Mouse (Mus musculus) liver, adult 2 months (tissue): ENCODE measurements around the gene 1810055G02Rik. TPM values are rescaled to one million over a fixed set of nuclear protein-coding genes. Genes with fewer than 3 reads are reported as not detected.

ENCODE experiments used
- DNase-seq: peaks from one replicate; pipeline ENCODE4 v3.0.0-alpha.2; 2011; ENCODE audit warnings: low read depth, low spot score; ENCODE audit errors: extremely low read depth
- H3K27ac ChIP-seq: fragments of 200-500 bp; replicated peaks from 2 replicates; pipeline ENCODE4 v1.5.1; 2012; ENCODE audit warnings: low read depth, mild to moderate bottlenecking, control low read depth, inconsistent platforms, low read length; ENCODE audit not compliant: insufficient read depth
- H3K27me3 ChIP-seq: fragments of 200-500 bp; 2 replicates; pipeline ENCODE4 v1.6.1; 2012; ENCODE audit warnings: mild to moderate bottlenecking, moderate library complexity, low read length, inconsistent platforms; ENCODE audit not compliant: control insufficient read depth, insufficient read depth
- H3K36me3 ChIP-seq: fragments of 200-500 bp; 2 replicates; pipeline ENCODE4 v1.6.1; 2012; ENCODE audit warnings: low read length, inconsistent platforms; ENCODE audit not compliant: control insufficient read depth, insufficient read depth
- H3K4me1 ChIP-seq: fragments of 200-500 bp; 2 replicates; pipeline ENCODE4 v1.6.1; 2011; ENCODE audit warnings: low read length; ENCODE audit not compliant: control insufficient read depth, insufficient read depth
- H3K4me3 ChIP-seq: fragments of 200-500 bp; 2 replicates; pipeline ENCODE4 v1.5.1; 2011; ENCODE audit warnings: low read depth, mild to moderate bottlenecking, control low read depth, low read length, moderate library complexity; ENCODE audit not compliant: insufficient read depth
- H3K79me2 ChIP-seq: fragments of 200-500 bp; 2 replicates; pipeline ENCODE4 v1.6.1; 2012; ENCODE audit warnings: inconsistent platforms, mild to moderate bottlenecking, low read length, moderate library complexity; ENCODE audit not compliant: control insufficient read depth, insufficient read depth
- H3K9ac ChIP-seq: fragments of 200-500 bp; 2 replicates; pipeline ENCODE4 v1.6.1; 2012; ENCODE audit warnings: low read depth, mild to moderate bottlenecking, control low read depth, inconsistent platforms, low read length
- CTCF ChIP-seq: fragments of 200-500 bp; IDR thresholded peaks from 2 replicates; pipeline ENCODE4 v1.5.1; 2011; ENCODE audit warnings: low read depth, low read length, control low read depth
- POLR2A ChIP-seq: fragments of 200-500 bp; IDR thresholded peaks from 2 replicates; pipeline ENCODE4 v1.6.1; 2011; ENCODE audit warnings: low read length, control low read depth; ENCODE audit not compliant: insufficient read depth; ENCODE audit errors: extremely low read depth
- WGBS: fragments of 180-500 bp; shearing (Covaris S2); methylation state at CpG from one replicate; pipeline ENCODE4 v1.1.7; 2018; 5-methylcytosine and 5-hydroxymethylcytosine counted together
- polyA plus RNA-seq: library from polyadenylated mRNA; depleted of rRNA; stranded (reverse); fragments of >200 nt; gene quantifications from 2 replicates; pipeline ENCODE4 v1.2.3, GENCODE M21; 2012
- total RNA-seq: library from RNA; depleted of rRNA; stranded (reverse); fragments of >200 nt; gene quantifications from 2 replicates; pipeline ENCODE4 v1.2.3, GENCODE M21; 2014

1810055G02Rik gene
- total and polyA plus RNA-seq, 2 experiments: 18.4 to 20.1 TPM

- no peak for DNase-seq
- no peak overlapping the region for H3K9ac ChIP-seq
- TF ChIP-seq POLR2A: no peak
- no peak for TF ChIP-seq CTCF
- H3K36me3 ChIP-seq: no peaks in the 10 kb centered on the region
- peaks cover 58% of the 10 kb centered on the region for H3K79me2 ChIP-seq
- 60% methylated on average over 10 of the region's 10 CpGs for WGBS
- no peak overlapping the region for H3K27ac ChIP-seq
- H3K4me3 ChIP-seq: no peak overlapping the region
- H3K27me3 ChIP-seq: no peaks in the 10 kb centered on the region
- H3K4me1 ChIP-seq: peaks cover 34% of the 10 kb centered on the region
These were observed 39.5 kb upstream of the 1810055G02Rik start for GRCm38 (mm10) chr19:3668551-3668950.

GRCm38 (mm10) chr19:3669100-3669499 is 39.0 kb upstream of the 1810055G02Rik start:
- TF ChIP-seq CTCF (no peak), POLR2A (no peak)
- Histone ChIP-seq H3K36me3 (no peaks in the 10 kb centered on the region), H3K27ac (no peak overlapping the region), H3K9ac (no peak overlapping the region), H3K79me2 (peaks cover 58% of the 10 kb centered on the region), H3K4me1 (peaks cover 38% of the 10 kb centered on the region), H3K4me3 (no peak overlapping the region), H3K27me3 (no peaks in the 10 kb centered on the region)
- DNase-seq: peak; percentile 57
- 17% methylated on average over 13 of the region's 13 CpGs for WGBS

GRCm38 (mm10) chr19:3673149-3673548 is 34.9 kb upstream of the 1810055G02Rik start:
- Histone ChIP-seq H3K79me2 (peaks cover 49% of the 10 kb centered on the region), H3K4me3 (no peak overlapping the region), H3K9ac (no peak overlapping the region), H3K27ac (no peak overlapping the region), H3K4me1 (peaks cover 14% of the 10 kb centered on the region), H3K27me3 (no peaks in the 10 kb centered on the region), H3K36me3 (no peaks in the 10 kb centered on the region)
- TF ChIP-seq CTCF (peak; percentile 53; the same call in 1 of the 2 replicates), POLR2A (no peak)
- DNase-seq: no peak
- WGBS: 90% methylated on average over 2 of the region's 2 CpGs

- Histone ChIP-seq H3K27ac (peak overlapping the region; percentile 96), H3K9ac (peak overlapping the region; percentile 16), H3K36me3 (no peaks in the 10 kb centered on the region), H3K27me3 (no peaks in the 10 kb centered on the region), H3K4me3 (no peak overlapping the region), H3K4me1 (peaks cover 17% of the 10 kb centered on the region), H3K79me2 (peaks cover 48% of the 10 kb centered on the region)
- TF ChIP-seq POLR2A (no peak), CTCF (0 out of 2 replicates have a peak, but pooled peaks have one; percentile 10)
- DNase-seq: peak; percentile 98
- WGBS: 11% methylated on average over 8 of the region's 8 CpGs
These were observed 33.8 kb upstream of the 1810055G02Rik start for GRCm38 (mm10) chr19:3674122-3674855.

- H3K4me1 ChIP-seq: peaks cover 51% of the 10 kb centered on the region
- no peak overlapping the region for H3K9ac ChIP-seq
- 25% methylated on average over 7 of the region's 7 CpGs for WGBS
- no peaks in the 10 kb centered on the region for H3K36me3 ChIP-seq
- H3K4me3 ChIP-seq: no peak overlapping the region
- no peaks in the 10 kb centered on the region for H3K27me3 ChIP-seq
- peaks cover 66% of the 10 kb centered on the region for H3K79me2 ChIP-seq
- TF ChIP-seq CTCF: no peak
- no peak for TF ChIP-seq POLR2A
- no peak for DNase-seq
- H3K27ac ChIP-seq: peak overlapping the region; percentile 33
These were observed 27.4 kb upstream of the 1810055G02Rik start for GRCm38 (mm10) chr19:3680732-3681131.
